Mouse (Mus musculus) layer of hippocampus, adult 2 months (tissue): ENCODE data around the gene Galk1. TPM values are rescaled to one million over a fixed set of nuclear protein-coding genes. Genes with fewer than 3 reads are reported as not detected.

ENCODE experiments used
- DNase-seq, 2 experiments: peaks; one replicate each; pipeline ENCODE4 v3.0.0; 2022; ENCODE audit warnings: low spot score in 2 of 2
- H3K27ac ChIP-seq: fragments of 200-600 bp; 2 replicates; pipeline ENCODE4 v1.8.1; 2022
- H3K4me3 ChIP-seq: fragments of 200-600 bp; 2 replicates; pipeline ENCODE4 v1.8.1; 2022; ENCODE audit warnings: mild to moderate bottlenecking
- CTCF ChIP-seq: fragments of 200-600 bp; conservative IDR thresholded peaks from 2 replicates; pipeline ENCODE4 v1.8.1; 2022; ENCODE audit warnings: antibody characterized with exemption, mild to moderate bottlenecking, moderate library complexity
- total RNA-seq, 2 experiments: library from RNA; stranded (reverse); gene quantifications; 2 replicates each; pipeline ENCODE4 v1.2.3; 2021

The Galk1 gene
- total RNA-seq, 2 experiments from 2014 or later, result 13.3 to 13.5 TPM

DNA sequence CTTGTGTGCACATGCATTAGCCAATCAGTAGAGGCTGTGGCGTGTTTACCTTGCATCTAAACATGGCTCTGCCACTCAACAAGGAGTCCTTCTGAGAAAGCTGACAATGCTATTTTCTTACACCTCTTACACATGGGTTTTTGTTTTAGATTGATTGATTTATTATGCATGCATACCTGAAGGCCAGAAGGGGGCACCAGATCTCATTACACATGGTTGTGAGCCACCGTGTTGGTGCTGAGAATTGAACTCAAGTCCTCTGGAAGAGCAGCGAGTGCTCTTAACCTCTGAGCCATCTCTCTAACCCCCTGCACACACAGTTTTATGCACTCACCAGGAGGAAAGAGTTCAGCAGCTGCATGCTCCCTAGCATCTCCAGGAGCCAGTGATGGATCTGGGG lies 9.6 kb downstream of the Galk1 start:
- Histone ChIP-seq H3K4me3 (no peak overlapping the region), H3K27ac (no peak overlapping the region)
- peak; percentile 47 for TF ChIP-seq CTCF
- DNase-seq, result no peak

DNA sequence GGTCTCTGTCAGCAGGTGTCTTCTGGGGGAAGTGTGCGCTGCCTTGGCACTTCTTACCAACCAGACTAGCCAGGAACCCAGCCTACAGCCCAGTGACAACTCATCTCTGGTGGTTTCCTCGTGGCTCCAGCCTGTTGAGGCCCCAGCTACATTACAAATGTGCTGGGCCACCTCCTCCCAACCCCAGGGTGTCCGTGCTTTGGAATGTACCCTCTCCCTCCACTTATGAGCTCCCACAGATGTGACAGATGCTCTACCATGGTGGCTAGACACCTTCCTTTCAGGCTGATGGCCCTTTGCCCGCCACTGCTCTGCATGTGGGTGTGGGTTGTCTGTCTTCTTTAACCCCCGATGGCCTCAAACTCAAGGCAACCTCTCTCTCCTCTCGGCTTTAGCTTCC lies 10.8 kb downstream of the Galk1 start:
- Histone ChIP-seq H3K27ac (no peak overlapping the region), H3K4me3 (no peak overlapping the region)
- TF ChIP-seq CTCF, result no peak
- no peak for DNase-seq

DNA sequence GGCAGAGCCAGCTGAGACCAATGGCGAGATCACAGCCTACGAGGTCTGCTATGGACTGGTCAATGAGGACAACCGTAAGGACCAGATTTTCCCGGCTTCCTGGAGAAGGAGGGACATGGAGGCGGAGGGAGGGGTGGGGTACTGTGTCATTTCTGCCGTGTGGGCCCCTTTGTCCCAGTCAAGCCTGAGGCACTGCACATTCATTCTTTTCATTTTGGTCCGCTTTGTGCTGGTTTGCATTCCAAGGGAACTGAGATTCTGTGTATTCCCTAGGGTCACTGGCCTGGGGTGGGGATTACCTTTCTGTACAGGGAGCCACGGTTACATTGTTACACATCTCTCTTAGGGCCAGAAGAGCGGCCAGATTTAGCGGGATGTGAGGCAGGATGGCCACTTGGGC lies 11.9 kb downstream of the Galk1 start:
- Histone ChIP-seq H3K27ac (no peak overlapping the region), H3K4me3 (no peak overlapping the region)
- TF ChIP-seq CTCF, result no peak
- no peak for DNase-seq

DNA sequence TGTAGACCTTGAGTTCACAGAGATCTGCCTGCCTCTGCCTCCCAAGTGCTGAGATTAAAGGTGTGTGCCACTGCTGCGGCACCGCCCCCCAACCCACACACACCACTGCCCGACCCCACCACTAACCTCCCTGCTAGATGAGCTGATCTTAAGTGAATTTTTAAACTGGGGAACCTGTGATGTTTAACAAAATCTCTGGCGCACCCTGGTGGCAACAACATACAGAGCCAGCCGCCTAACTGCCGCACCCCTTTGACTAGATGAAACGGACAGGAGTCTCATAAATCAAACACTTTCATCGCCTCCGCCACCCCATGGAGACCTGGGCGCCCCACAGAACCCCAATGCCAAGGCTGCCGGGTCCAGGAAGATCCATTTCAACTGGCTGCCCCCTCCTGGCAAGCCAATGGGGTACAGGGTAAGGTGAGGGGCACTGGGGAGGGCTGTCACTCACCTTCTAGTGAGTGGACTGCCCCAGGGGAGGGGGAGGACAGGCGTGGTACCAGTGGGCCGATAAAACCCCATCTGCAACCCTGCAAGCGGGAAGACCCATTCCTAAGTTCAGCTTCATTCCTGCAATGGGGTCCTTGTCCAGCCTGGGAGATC lies 12.9 kb downstream of the Galk1 start:
- Histone ChIP-seq H3K4me3 (no peak overlapping the region), H3K27ac (no peak overlapping the region)
- TF ChIP-seq CTCF, result peak; percentile 84
- DNase-seq, result peak; percentile 60 to 73

DNA sequence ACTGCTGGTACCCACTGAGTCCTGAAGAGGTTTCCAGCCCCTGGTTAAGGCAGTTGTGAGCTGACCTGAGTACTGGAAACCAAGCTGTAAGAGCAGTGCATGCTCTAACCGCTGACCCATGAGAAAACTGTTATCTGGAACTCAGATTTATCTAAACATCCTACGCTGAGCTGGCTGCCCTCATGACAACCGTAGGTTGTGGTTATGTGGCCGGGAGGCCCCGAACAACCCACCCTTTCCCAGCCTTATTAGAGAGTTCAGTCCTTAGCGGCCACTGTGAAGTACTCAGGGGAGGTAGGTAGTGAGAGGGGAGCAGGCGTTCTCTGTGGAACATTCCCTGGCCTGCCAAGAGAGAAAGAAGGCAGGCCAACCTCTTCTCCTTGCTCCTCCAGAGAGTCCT lies 13.5 kb downstream of the Galk1 start:
- TF ChIP-seq CTCF, result no peak

DNA sequence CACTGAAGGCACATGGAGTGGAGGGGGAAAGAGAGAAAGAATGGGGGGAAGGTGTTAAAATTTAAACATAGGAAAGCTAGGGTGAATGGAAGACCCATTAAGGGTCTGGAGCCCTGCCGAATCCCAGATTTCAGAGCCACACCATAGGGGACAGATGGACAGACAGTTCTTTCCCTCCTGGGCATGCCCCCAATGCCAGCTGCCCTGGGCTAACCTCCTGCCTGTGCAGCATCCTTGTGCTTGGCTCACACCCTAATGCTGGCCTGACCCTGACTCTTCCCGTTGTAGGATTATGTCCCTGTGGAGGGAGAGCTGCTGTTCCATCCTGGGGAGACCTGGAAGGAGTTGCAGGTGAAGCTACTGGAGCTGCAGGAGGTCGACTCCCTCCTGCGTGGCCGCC lies 14.9 kb downstream of the Galk1 start:
- Histone ChIP-seq H3K27ac (no peak overlapping the region), H3K4me3 (no peak overlapping the region)
- TF ChIP-seq CTCF, result no peak
- no peak for DNase-seq

More for the DNA sequence above, 13.5 kb downstream of the Galk1 start:
- Histone ChIP-seq H3K27ac (no peak overlapping the region), H3K4me3 (no peak overlapping the region)
- DNase-seq, result no peak

DNA sequence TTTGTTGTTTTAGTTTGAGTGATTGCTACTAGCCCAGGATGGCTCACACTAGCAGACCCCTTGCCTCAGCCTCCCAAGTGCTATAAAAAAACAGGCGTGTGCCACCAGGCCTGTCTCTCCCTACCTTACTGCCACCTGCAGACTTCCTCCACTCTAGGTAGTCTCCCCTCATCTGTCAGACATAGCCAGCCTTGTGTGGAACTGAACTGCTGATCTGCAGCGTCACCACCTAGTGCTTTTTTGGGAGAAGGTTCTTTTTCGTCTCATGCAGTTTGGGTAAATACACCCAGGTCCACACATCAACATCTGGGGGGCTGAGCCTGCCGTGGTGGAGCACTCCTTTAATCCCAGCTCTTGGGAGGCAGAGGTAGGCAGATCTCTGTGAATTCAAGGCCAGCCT lies 15.5 kb downstream of the Galk1 start:
- no peak for TF ChIP-seq CTCF
- DNase-seq, result no peak
- Histone ChIP-seq H3K27ac (no peak overlapping the region), H3K4me3 (no peak overlapping the region)

DNA sequence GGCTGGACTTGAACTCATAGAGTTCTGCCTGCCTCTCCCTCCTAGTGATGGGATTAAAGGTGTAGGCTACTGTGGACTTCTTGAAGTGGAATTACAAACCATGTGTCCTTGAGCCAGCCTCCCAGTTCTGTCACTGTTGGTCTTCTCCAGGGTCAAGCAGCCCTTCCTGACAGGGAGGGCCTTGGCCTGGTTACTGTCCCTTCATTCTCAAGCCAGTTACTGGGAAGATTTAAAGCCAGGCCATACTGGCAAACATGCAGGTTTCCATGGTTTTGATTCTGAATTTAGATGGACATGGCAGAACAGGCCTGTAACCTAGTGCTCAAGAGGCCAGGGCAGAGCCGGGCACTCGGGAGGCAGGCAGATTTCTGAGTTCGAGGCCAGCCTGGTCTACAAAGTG lies 17.3 kb downstream of the Galk1 start:
- TF ChIP-seq CTCF, result no peak
- DNase-seq, result no peak
- Histone ChIP-seq H3K27ac (no peak overlapping the region), H3K4me3 (no peak overlapping the region)

DNA sequence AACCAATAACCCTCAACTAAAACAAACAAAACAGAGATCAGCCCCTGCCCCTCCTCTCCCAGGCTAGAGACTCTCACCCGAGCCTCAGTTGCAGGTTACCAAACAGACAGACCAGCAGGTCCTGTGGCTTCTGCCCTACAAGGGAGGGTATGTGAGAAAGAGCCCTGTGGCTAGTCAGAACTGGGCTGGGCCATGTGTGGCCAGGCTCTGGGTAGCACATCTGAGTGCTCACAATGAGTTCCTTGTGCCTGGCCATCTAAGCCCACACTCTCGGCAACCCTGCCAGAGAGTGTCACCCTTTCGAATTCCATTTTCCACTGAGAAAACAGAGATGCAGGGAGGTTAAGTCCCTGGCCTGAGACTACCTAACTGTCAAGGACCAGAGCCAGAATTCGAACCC lies 20.4 kb downstream of the Galk1 start:
- no peak for TF ChIP-seq CTCF
- no peak for DNase-seq
- H3K27ac ChIP-seq, result peak overlapping the region; percentile 57; the same call in 1 of the 2 replicates
- no peak overlapping the region for H3K4me3 ChIP-seq

DNA sequence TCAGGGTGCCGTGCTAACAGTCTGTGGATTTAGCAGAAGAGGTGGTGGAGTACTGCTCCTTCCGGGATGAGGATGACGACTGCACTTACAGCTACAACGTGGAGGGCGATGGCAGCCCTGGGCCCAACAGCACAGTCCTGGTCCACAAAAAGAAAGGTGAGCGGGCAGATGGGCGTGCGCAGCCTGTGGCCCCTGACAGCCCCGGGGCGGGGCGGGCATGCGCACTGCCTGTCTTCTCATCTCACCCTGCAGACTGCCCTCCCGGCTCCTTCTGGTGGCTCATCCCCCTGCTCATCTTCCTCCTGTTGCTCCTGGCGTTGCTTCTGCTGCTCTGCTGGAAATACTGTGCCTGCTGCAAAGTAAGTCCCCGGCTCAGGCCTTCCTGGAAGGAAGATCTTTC lies 22.8 kb downstream of the Galk1 start:
- no peak for TF ChIP-seq CTCF
- DNase-seq, result no peak
- Histone ChIP-seq H3K27ac (no peak overlapping the region), H3K4me3 (no peak overlapping the region)

DNA sequence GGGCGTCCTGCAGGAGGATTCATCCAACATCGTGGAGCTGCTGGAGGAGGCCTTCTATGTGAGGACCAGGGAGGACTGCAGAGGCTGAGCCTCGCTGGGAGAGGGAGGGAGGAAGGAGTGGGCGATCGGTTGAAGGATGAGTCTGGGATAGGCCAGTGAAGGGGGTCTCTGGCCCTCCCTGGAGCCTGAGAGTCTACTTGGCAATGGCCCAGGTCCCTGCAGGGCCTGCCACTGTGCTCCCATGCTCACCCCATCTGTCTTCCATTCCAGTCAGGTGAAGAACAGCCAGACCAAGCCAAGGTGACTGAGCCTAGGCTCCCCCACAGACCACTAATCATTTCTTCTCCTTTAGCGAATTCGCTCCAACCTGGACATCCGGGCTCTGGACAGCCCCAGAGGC lies 29.2 kb downstream of the Galk1 start:
- Histone ChIP-seq H3K4me3 (no peak overlapping the region), H3K27ac (no peak overlapping the region)
- no peak for TF ChIP-seq CTCF
- DNase-seq, result no peak

DNA sequence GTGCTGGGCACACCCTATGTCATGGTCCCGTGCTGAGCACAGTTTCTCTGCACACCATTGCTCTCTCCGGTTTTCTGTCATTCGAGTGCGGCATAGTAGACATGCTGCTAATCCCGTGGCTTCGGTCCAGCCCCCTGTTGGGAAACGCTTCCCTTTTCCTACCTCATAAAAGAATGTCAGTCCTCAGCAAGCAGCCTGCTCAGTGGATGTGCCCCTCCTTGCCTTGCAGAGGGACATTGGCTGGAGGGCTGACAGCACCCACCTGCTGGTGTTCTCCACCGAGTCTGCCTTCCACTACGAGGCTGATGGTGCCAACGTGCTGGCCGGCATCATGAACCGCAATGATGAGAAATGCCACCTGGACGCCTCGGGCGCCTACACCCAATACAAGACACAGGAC lies 30.0 kb downstream of the Galk1 start:
- DNase-seq, result no peak
- Histone ChIP-seq H3K27ac (no peak overlapping the region), H3K4me3 (no peak overlapping the region)
- TF ChIP-seq CTCF, result no peak

DNA sequence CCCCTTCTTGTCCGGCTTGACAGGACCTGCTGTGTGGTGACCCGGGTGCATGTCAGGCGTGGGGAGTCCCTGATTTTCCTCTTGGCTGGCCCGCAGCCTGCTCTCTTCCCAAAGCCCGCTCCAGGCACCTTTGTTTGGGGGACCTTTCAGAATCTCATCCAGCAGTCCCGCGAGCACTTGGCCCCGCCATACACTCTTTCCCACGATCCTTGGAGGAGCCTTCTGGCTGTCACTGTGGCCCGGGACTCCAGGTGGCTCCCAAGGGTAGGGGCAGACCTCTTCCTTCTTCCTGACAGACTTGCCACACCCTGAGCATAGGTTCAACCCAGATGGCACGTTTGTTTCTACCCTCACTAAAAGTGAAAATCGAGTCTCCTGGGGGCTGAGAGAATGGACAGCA lies 37.0 kb downstream of the Galk1 start:
- no peak for TF ChIP-seq CTCF
- H3K27ac ChIP-seq, result no peak overlapping the region
- DNase-seq, result no peak
- H3K4me3 ChIP-seq, result no peak overlapping the region

DNA sequence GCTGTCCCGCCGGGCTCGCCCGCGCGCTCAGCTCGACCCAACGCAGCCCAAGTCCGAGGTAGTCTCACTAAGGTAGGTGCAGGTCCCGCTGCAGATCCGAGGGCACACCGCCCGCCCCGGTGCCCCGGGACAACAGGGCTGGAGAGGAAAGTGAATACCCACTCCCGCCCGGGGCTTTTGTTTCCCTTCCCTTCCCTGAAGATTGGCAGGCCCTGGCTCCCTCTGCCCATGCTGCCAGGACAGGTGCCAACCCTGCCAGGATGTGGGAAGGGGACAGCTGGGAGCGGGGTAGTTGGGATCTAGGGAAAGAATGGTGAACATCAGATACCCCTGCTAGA lies 37.5 kb downstream of the Galk1 start:
- peak overlapping the region; percentile 39 for H3K4me3 ChIP-seq
- no peak for TF ChIP-seq CTCF

DNA sequence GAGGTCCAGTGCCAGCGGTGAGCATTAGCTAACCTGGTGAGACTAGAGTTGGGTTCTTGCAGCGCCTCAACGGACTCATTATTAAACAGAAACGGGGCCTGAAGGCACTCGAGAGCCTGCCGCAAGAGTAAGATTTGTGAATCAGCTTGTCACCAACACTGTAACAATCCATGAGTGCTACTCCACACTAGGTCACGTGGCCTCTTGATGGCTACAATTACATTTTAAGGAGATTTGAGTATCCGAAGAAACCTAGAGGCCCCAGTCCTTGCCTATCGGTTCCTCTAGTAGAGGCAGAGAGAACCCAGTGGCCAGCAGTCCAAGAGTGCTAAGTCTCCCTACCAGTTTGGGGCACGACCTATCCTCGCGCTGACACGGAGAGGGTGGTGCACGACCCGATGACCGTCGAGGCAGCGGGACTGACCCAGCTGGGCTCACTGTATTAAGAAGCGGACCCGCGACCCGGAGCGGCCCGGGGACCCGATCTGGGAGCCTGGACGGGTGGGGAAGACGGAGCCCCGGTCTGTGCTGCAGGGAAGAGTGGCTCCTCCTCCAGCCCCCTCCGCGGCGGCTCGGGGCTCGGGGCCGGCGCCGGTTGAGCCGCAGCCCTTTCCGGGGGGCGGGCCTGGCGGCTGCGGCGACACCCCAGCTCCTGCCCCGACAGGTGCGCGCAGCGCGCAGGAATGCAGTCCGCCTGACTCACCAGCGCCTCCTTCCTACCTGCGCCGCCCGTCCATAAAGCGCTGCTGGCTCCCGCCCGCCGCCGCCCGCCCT lies 38.0 kb downstream of the Galk1 start, which contains the start of gene Itgb4:
Itgb4 (plus strand) TSS at position 401 of the 774 bp plus-strand sequence.
- no peak within 1 kb of the TSS for H3K27ac ChIP-seq
- TF ChIP-seq CTCF, result peak; percentile 15; the same call in 1 of the 2 replicates

More for the DNA sequence above, 37.5 kb downstream of the Galk1 start:
- no peak for DNase-seq
- no peak overlapping the region for H3K27ac ChIP-seq

More for the DNA sequence above, 38.0 kb downstream of the Galk1 start, which contains the start of gene Itgb4:
- peak within 1 kb of the TSS; percentile 39 for H3K4me3 ChIP-seq
- DNase-seq, result no peak
